Mouse (Mus musculus): ENCODE results near the gene Trhr2. TPM values are rescaled to one million over a fixed set of nuclear protein-coding genes. Genes with fewer than 3 reads are reported as not detected.

Gene Trhr2
- polyA plus RNA-seq, 1 experiment from 2014 or later, result not detected

DNA sequence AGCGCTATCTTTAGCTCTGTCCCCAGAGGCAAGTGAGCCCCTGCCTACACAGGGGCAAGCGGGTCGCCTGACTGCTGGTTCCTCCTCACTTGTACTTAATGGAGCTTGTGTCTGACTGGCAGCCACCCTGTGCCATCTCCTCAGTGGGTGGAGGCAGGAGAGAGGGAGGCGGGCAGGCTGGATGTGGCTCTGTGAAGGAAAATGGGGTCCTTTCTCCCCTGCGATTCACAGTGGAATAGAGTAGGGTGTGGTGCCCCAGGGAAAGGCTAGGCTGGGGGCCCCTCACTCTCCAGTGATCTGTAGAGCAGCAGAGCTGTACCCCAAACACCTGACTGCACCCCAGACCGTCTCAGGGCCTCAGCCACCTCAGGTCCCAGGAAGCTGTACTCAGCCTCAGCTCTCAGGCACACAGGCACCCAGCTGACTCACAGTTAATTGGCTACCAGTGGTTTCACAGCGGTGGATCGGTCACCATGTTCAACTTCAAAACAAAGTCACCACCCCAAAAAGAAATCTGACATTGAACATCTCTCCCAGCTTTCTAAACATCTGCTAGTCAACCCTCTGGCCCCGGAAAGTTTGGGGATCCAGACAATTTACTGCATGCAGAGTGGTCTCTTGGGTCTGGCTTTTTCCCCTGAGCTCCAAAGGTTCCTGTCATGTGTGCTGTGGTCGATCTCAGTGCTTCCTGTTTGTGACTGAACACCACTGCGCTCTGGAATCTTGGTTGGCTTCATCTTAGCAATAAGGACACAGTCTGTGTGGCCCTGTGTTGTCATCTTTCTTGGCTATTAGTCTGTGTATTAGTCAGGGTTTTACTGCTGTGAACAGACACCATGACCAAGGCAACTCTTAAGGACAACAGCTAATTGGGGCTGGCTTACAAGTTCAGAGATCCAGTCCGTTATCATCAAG lies 15.1 kb downstream of the Trhr2 start:
- no peak overlapping the region for H3K4me2 ChIP-seq (replicated peaks)
- H3K9me3 ChIP-seq (ENCODE audit: control insufficient read depth, low read length), result no peaks in the 10 kb centered on the region
- DNase-seq (ENCODE audit: low spot score) (no peak), ATAC-seq (ENCODE audit: low FRiP score) (no peak)
- 59% methylated on average over 11 of the region's 12 CpGs for WGBS
- peaks cover 21% of the 10 kb centered on the region for H3K27me3 ChIP-seq (ENCODE audit: control insufficient read depth, insufficient read depth, low read length)
- no peak overlapping the region for H3K27ac ChIP-seq
- peaks cover 24% of the 10 kb centered on the region for H3K4me1 ChIP-seq (replicated peaks; ENCODE audit: control insufficient read depth, insufficient read depth, low read length)
- H3K9ac ChIP-seq, result no peak overlapping the region
- no peaks in the 10 kb centered on the region for H3K36me3 ChIP-seq (replicated peaks; ENCODE audit: control insufficient read depth, insufficient read depth)
- H3K4me3 ChIP-seq (replicated peaks; ENCODE audit: low read length), result no peak overlapping the region

DNA sequence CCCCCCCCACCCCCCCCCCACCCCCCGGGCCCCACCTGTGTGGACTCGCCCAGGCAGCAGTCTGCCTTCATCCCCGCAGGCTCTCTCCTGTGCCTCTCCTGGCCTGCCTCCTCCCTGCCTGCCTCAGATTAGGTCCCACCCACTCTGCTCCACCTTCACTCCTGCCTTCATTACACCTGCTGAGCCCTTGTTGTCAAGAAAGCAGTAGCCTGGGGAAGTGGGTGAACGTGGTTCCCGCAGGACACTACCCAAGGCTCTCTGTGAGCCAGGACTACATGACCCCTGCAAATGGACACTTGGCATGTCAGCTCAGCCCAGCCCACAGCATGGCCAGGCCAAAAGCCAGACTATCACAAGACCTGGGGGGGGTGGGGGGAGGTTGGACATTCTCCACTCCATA lies 16.3 kb downstream of the Trhr2 start:
- Histone ChIP-seq H3K27ac (no peak overlapping the region), H3K9me3 (ENCODE audit: control insufficient read depth, low read length) (no peaks in the 10 kb centered on the region), H3K4me1 (replicated peaks; ENCODE audit: control insufficient read depth, insufficient read depth, low read length) (peaks cover 20% of the 10 kb centered on the region), H3K27me3 (ENCODE audit: control insufficient read depth, insufficient read depth, low read length) (peaks cover 21% of the 10 kb centered on the region), H3K4me2 (replicated peaks) (no peak overlapping the region; the same call in 1 of the 2 replicates), H3K9ac (no peak overlapping the region), H3K4me3 (replicated peaks; ENCODE audit: low read length) (no peak overlapping the region), H3K36me3 (replicated peaks; ENCODE audit: control insufficient read depth, insufficient read depth) (no peaks in the 10 kb centered on the region)
- no peak for ATAC-seq (ENCODE audit: low FRiP score)
- DNase-seq (ENCODE audit: low spot score), result no peak
- WGBS, result 0% methylated on average over 2 of the region's 5 CpGs

GRCm38 (mm10) chr8:122343758-122344157 lies 16.8 kb downstream of the Trhr2 start:
- H3K4me1 ChIP-seq (replicated peaks; ENCODE audit: control insufficient read depth, insufficient read depth, low read length), result peaks cover 20% of the 10 kb centered on the region
- no peak for ATAC-seq (ENCODE audit: low FRiP score)
- 0 out of 2 replicates have a peak overlapping the region, but pooled peaks have one; percentile 37 for H3K9ac ChIP-seq
- 0 out of 2 replicates have a peak overlapping the region, but pooled peaks have one; percentile 1 for H3K4me3 ChIP-seq (replicated peaks; ENCODE audit: low read length)
- no peaks in the 10 kb centered on the region for H3K9me3 ChIP-seq (ENCODE audit: control insufficient read depth, low read length)
- no peak overlapping the region for H3K27ac ChIP-seq
- no peak for DNase-seq (ENCODE audit: low spot score)
- H3K4me2 ChIP-seq (replicated peaks), result peak overlapping the region; percentile 34
- peaks cover 18% of the 10 kb centered on the region for H3K27me3 ChIP-seq (ENCODE audit: control insufficient read depth, insufficient read depth, low read length)
- 0% methylated on average over 14 of the region's 14 CpGs for WGBS
- no peaks in the 10 kb centered on the region for H3K36me3 ChIP-seq (replicated peaks; ENCODE audit: control insufficient read depth, insufficient read depth)

DNA sequence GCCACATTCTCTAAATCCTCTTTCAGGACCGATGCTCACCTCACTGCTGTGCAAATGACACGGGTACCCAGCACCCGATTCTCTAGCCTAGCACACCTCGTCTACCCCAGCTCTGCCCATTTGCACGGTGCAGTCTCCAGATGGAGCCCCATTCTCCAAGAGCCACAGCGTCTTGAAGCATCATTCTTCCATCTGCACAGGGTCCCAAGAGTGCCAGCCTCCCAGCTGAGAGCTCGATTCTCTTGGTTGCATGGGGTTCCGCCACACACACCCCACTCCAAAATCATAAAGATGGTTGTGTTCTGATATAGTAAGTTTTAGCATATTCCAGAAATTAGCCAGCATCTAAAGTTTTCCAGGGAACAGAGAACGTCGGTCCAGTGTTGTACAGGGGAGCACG lies 17.2 kb downstream of the Trhr2 start:
- Histone ChIP-seq H3K27ac (no peak overlapping the region), H3K4me2 (replicated peaks) (peak overlapping the region; percentile 34), H3K4me1 (replicated peaks; ENCODE audit: control insufficient read depth, insufficient read depth, low read length) (peaks cover 20% of the 10 kb centered on the region), H3K9me3 (ENCODE audit: control insufficient read depth, low read length) (no peaks in the 10 kb centered on the region), H3K36me3 (replicated peaks; ENCODE audit: control insufficient read depth, insufficient read depth) (no peaks in the 10 kb centered on the region), H3K9ac (peak overlapping the region; percentile 37; the same call in 1 of the 2 replicates), H3K27me3 (ENCODE audit: control insufficient read depth, insufficient read depth, low read length) (peaks cover 21% of the 10 kb centered on the region), H3K4me3 (replicated peaks; ENCODE audit: low read length) (0 out of 2 replicates have a peak overlapping the region, but pooled peaks have one; percentile 1)
- ATAC-seq (ENCODE audit: low FRiP score) (no peak), DNase-seq (ENCODE audit: low spot score) (no peak)
- 4% methylated on average over 11 of the region's 11 CpGs for WGBS

DNA sequence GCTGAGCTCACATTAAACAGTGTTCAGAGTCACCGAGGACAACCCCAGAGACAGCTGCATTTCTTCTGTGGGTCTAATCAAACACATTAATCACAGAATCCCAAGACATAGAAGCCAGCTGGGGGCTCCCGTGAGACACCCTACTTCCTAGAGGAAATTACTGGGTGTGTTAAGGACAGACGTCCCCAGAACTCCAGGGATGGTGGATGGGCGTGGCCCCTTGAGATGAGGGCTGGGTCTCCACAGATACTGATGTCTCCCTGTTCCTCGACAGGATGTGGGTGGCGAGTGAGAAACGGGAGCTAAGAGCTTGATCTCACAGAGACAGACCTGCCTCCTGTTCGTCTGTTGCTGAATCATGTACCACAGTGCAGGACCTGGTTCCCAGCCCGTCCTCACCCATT lies 17.7 kb downstream of the Trhr2 start:
- DNase-seq (ENCODE audit: low spot score) (no peak), ATAC-seq (ENCODE audit: low FRiP score) (no peak)
- Histone ChIP-seq H3K4me1 (replicated peaks; ENCODE audit: control insufficient read depth, insufficient read depth, low read length) (peaks cover 20% of the 10 kb centered on the region), H3K27me3 (ENCODE audit: control insufficient read depth, insufficient read depth, low read length) (peaks cover 26% of the 10 kb centered on the region), H3K9ac (peak overlapping the region; percentile 37; the same call in 1 of the 2 replicates), H3K4me3 (replicated peaks; ENCODE audit: low read length) (no peak overlapping the region), H3K36me3 (replicated peaks; ENCODE audit: control insufficient read depth, insufficient read depth) (no peaks in the 10 kb centered on the region), H3K4me2 (replicated peaks) (peak overlapping the region; percentile 34), H3K9me3 (ENCODE audit: control insufficient read depth, low read length) (no peaks in the 10 kb centered on the region), H3K27ac (no peak overlapping the region)
- WGBS, result 6% methylated on average over 9 of the region's 9 CpGs

GRCm38 (mm10) chr8:122342362-122342761 lies 18.2 kb downstream of the Trhr2 start:
- Histone ChIP-seq H3K9me3 (ENCODE audit: control insufficient read depth, low read length) (no peaks in the 10 kb centered on the region), H3K36me3 (replicated peaks; ENCODE audit: control insufficient read depth, insufficient read depth) (no peaks in the 10 kb centered on the region), H3K27me3 (ENCODE audit: control insufficient read depth, insufficient read depth, low read length) (peaks cover 30% of the 10 kb centered on the region), H3K9ac (peak overlapping the region; percentile 37; the same call in 1 of the 2 replicates), H3K4me3 (replicated peaks; ENCODE audit: low read length) (no peak overlapping the region), H3K4me1 (replicated peaks; ENCODE audit: control insufficient read depth, insufficient read depth, low read length) (peaks cover 20% of the 10 kb centered on the region), H3K27ac (no peak overlapping the region), H3K4me2 (replicated peaks) (no peak overlapping the region; the same call in 1 of the 2 replicates)
- DNase-seq (ENCODE audit: low spot score), result no peak
- 55% methylated on average over 5 of the region's 5 CpGs for WGBS
- no peak for ATAC-seq (ENCODE audit: low FRiP score)

DNA sequence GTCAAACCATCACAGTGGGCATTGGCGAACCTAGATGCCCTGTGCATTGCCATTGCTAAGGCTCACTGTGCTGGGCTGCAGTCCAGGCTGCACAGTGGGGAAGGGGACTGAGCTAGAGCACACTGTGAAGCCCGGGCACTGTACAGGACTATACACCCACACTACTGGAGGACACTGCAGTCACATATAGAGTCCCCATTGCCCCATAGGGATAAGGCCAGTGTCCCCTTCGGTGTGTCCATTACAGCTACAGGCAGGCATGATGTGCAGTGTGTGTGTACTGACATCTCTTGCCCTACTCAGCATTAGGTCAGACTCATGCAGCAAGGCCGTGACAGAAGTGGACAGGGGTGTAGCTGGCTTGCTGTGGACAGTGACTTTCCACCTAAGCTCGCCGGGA lies 18.8 kb downstream of the Trhr2 start:
- H3K4me1 ChIP-seq (replicated peaks; ENCODE audit: control insufficient read depth, insufficient read depth, low read length), result peaks cover 20% of the 10 kb centered on the region
- H3K4me2 ChIP-seq (replicated peaks), result no peak overlapping the region
- no peak overlapping the region for H3K27ac ChIP-seq
- no peaks in the 10 kb centered on the region for H3K36me3 ChIP-seq (replicated peaks; ENCODE audit: control insufficient read depth, insufficient read depth)
- 79% methylated on average over 6 of the region's 6 CpGs for WGBS
- no peak overlapping the region for H3K9ac ChIP-seq
- H3K27me3 ChIP-seq (ENCODE audit: control insufficient read depth, insufficient read depth, low read length), result peaks cover 36% of the 10 kb centered on the region
- ATAC-seq (ENCODE audit: low FRiP score) (no peak), DNase-seq (ENCODE audit: low spot score) (no peak)
- H3K4me3 ChIP-seq (replicated peaks; ENCODE audit: low read length), result no peak overlapping the region
- H3K9me3 ChIP-seq (ENCODE audit: control insufficient read depth, low read length), result no peaks in the 10 kb centered on the region

- no peak overlapping the region for H3K27ac ChIP-seq
- H3K4me2 ChIP-seq (replicated peaks), result no peak overlapping the region
- DNase-seq (ENCODE audit: low spot score), result no peak
- ATAC-seq (ENCODE audit: low FRiP score), result no peak
- H3K27me3 ChIP-seq (ENCODE audit: control insufficient read depth, insufficient read depth, low read length), result peaks cover 43% of the 10 kb centered on the region
- H3K4me3 ChIP-seq (replicated peaks; ENCODE audit: low read length), result no peak overlapping the region
- no peaks in the 10 kb centered on the region for H3K36me3 ChIP-seq (replicated peaks; ENCODE audit: control insufficient read depth, insufficient read depth)
- H3K9ac ChIP-seq, result no peak overlapping the region
- WGBS, result 82% methylated on average over 3 of the region's 3 CpGs
- H3K4me1 ChIP-seq (replicated peaks; ENCODE audit: control insufficient read depth, insufficient read depth, low read length), result peaks cover 26% of the 10 kb centered on the region
- no peaks in the 10 kb centered on the region for H3K9me3 ChIP-seq (ENCODE audit: control insufficient read depth, low read length)
Observed at GRCm38 (mm10) chr8:122340761-122341160, 19.8 kb downstream of the Trhr2 start.

DNA sequence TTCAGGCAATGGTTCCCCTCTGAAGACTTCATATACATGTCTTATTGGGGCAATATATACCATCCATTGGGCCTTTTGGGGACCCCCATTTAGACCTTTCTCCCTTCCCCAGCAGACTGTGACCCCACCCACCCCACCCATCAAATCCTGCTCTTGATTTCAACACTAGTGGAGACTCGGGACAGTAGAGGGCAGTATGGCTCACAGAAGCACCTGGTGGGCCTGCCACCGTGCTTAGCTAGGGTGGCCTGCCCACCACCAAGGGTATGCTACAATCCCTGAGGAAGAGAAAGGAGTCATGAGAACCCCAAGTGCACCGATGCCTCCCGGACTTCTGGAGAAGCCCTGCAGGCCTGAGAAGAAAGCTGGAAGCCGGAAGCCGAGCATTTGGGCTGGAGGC lies 21.7 kb downstream of the Trhr2 start:
- Histone ChIP-seq H3K36me3 (replicated peaks; ENCODE audit: control insufficient read depth, insufficient read depth) (no peaks in the 10 kb centered on the region), H3K4me1 (replicated peaks; ENCODE audit: control insufficient read depth, insufficient read depth, low read length) (peaks cover 25% of the 10 kb centered on the region), H3K9me3 (ENCODE audit: control insufficient read depth, low read length) (no peaks in the 10 kb centered on the region), H3K4me3 (replicated peaks; ENCODE audit: low read length) (no peak overlapping the region), H3K4me2 (replicated peaks) (no peak overlapping the region), H3K27ac (no peak overlapping the region), H3K27me3 (ENCODE audit: control insufficient read depth, insufficient read depth, low read length) (peaks cover 59% of the 10 kb centered on the region), H3K9ac (no peak overlapping the region)
- 51% methylated on average over 6 of the region's 6 CpGs for WGBS
- DNase-seq (ENCODE audit: low spot score) (no peak), ATAC-seq (ENCODE audit: low FRiP score) (no peak)

Data from hindbrain, embryonic 14.5 days (tissue).